Mouse (Mus musculus): Measurements from ENCODE around the gene Leng8.

DNA sequence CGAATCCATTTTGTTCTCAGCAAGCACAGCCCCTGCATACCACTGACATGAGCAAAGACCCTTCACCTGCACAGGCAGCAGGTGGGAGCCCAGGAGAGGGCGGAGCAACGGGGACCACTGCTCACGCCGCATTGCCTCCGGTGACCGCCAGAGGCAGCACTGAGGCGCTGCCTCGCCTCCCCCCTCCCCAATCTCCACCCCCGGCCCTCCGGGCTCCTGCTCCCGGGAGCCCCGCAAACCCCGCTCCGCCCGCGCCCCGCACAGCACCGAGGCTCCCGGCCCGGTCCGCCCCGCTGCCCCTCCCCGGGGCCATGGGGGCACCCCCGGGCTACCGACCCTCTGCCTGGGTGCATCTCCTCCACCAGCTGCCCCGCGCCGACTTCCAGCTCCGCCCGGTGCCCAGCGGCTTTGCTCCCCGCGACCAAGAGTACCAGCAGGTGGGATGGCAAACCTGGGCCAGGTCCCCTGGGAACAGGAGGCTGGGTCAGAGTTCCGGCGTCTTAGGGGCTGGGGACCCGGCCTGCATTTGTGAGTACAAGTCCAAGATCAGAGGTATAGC, 17.4 kb upstream of the Leng8 start, which contains the start of gene Ttyh1:
- TF ChIP-seq CTCF (conservative IDR thresholded peaks at IDR 0.05; ENCODE audit: low read length) = peak; percentile 71
- TF ChIP-seq POU5F1 (IDR thresholded peaks at IDR 0.05; ENCODE audit: borderline replicate concordance, low read length) = no peak
- TF ChIP-seq NANOG (IDR thresholded peaks at IDR 0.05; ENCODE audit: borderline replicate concordance, low read length) = no peak

All from E14TG2a.4 (cell line).